Comparison of ENCODE assay signal across 9 mouse cellular contexts in genomic region chr6:30549231-30549761, GRCm38 (mm10). TPM values are rescaled to one million over a fixed set of nuclear protein-coding genes. Genes with fewer than 3 reads are reported as not detected.
DNase-seq lines count a peak whose midpoint lies in the region; ATAC-seq and TF ChIP-seq lines count a peak whose summit lies in the region.
"Had no signal": no experiment of that assay in that cellular context is flagged by ENCODE, and none has a peak within 500 bp of the region (broad histone marks: within the 10 kb centered on the region; RNA-seq: fewer than 3 reads in every experiment).

No protein-coding gene starts in this region.

- H3K9me3 ChIP-seq in ES-E14 (ENCODE audit: control insufficient read depth, insufficient read depth, low read depth, low read length), result no peaks in the 10 kb centered on the region
- no peaks in the 10 kb centered on the region; the same call in 1 of the 2 replicates for H3K9me3 ChIP-seq in forebrain, embryonic 16.5 days (ENCODE audit: control insufficient read depth, low read length)
- no peaks in the 10 kb centered on the region for H3K9me3 ChIP-seq in liver, embryonic 15.5 days (replicated peaks)

- no peak for ATAC-seq in forebrain, embryonic 16.5 days
- no peak for ATAC-seq in liver, embryonic 15.5 days (ENCODE audit: insufficient read depth)

- no peaks in the 10 kb centered on the region for H3K36me3 ChIP-seq in ES-E14 (ENCODE audit: control insufficient read depth, insufficient read depth, low read length, poor library complexity, severe bottlenecking)
- H3K36me3 ChIP-seq in forebrain, embryonic 16.5 days (ENCODE audit: control insufficient read depth, insufficient read depth), result no peaks in the 10 kb centered on the region
- H3K36me3 ChIP-seq in liver, embryonic 15.5 days (replicated peaks), result no peaks in the 10 kb centered on the region

- 12% methylated on average over 15 of the region's 15 CpGs for WGBS in forebrain, embryonic 16.5 days
- 14% methylated on average over 15 of the region's 15 CpGs for WGBS in liver, embryonic 15.5 days (ENCODE audit: insufficient replicate concordance)

- H3K4me2 ChIP-seq in forebrain, embryonic 16.5 days (ENCODE audit: low read length), result no peak overlapping the region
- peak overlapping the region; percentile 33 for H3K4me2 ChIP-seq in liver, embryonic 15.5 days

- H3K27ac ChIP-seq in ES-E14 (ENCODE audit: insufficient read depth, low read depth, low read length, poor library complexity, severe bottlenecking), result no peak overlapping the region
- peak overlapping the region; percentile 31 for H3K27ac ChIP-seq in forebrain, embryonic 16.5 days (ENCODE audit: low read length)
- H3K27ac ChIP-seq in liver, embryonic 15.5 days (replicated peaks), result 0 out of 2 replicates have a peak overlapping the region, but pooled peaks have one; percentile 9

- no peaks in the 10 kb centered on the region for H3K27me3 ChIP-seq in forebrain, embryonic 16.5 days (replicated peaks; ENCODE audit: control insufficient read depth, insufficient read depth, low read length)
- H3K27me3 ChIP-seq in liver, embryonic 15.5 days, result peaks cover 87% of the 10 kb centered on the region

- in situ Hi-C loops in ES-E14 (cut with MboI; ENCODE audit: low sequenced_read_pairs in 2 of 2, unreplicated experiment in 2 of 2), result no loop called here

- peaks cover 7 to 11% of the 10 kb centered on the region in 2 experiments; a peak in 3 of 4 replicates for H3K4me1 ChIP-seq in ES-E14 (ENCODE audit: control insufficient read depth in 2 of 2, insufficient read depth in 2 of 2, low read length in 2 of 2, poor library complexity in 1 of 2)
- H3K4me1 ChIP-seq in forebrain, embryonic 16.5 days (replicated peaks; ENCODE audit: control insufficient read depth, insufficient read depth, low read length), result peaks cover 57% of the 10 kb centered on the region
- H3K4me1 ChIP-seq in liver, embryonic 15.5 days (replicated peaks), result peaks cover 18% of the 10 kb centered on the region

- peak; percentile 62 to 66 for DNase-seq in cerebellum, postnatal 10 days
- DNase-seq in cerebellum, adult 9-11 months, result no peak
- no peak for DNase-seq in ES-E14 (ENCODE audit: low read depth, low spot score)
- DNase-seq in yolk sac, embryonic 10.5 days (ENCODE audit: low spot score), result peak; percentile 65
- DNase-seq in cerebellum, postnatal 4 days (ENCODE audit: low spot score in 2 of 2), result no peak
- no peak for DNase-seq in B cell, adult 2 months

- no peak overlapping the region for H3K4me3 ChIP-seq in ES-E14 (ENCODE audit: insufficient read depth in 1 of 2, low read depth in 1 of 2, low read length in 2 of 2, poor library complexity in 1 of 2, severe bottlenecking in 1 of 2)
- H3K4me3 ChIP-seq in forebrain, embryonic 16.5 days (replicated peaks; ENCODE audit: low read length), result no peak overlapping the region
- no peak overlapping the region for H3K4me3 ChIP-seq in liver, embryonic 15.5 days (replicated peaks)
- H3K4me3 ChIP-seq: erythroblast, embryonic 14.5 days had no signal

- H3K9ac ChIP-seq in ES-E14 (ENCODE audit: insufficient read depth, low read depth, low read length, poor library complexity, severe bottlenecking), result 0 out of 2 replicates have a peak overlapping the region, but pooled peaks have one; percentile 7
- H3K9ac ChIP-seq in forebrain, embryonic 16.5 days (replicated peaks; ENCODE audit: low read depth, low read length), result 0 out of 2 replicates have a peak overlapping the region, but pooled peaks have one; percentile 10
- H3K9ac ChIP-seq in liver, embryonic 15.5 days, result no peak overlapping the region

TF ChIP-seq in ES-E14, 5 proteins besides CTCF, POLR2A, EP300 and RAD21:
- TF ChIP-seq ZC3H11A (IDR thresholded peaks at IDR 0.05; ENCODE audit: borderline replicate concordance, low read depth, low read length) (no peak), CHD2 (IDR thresholded peaks at IDR 0.05; ENCODE audit: low read depth, low read length) (no peak), ZNF384 (IDR thresholded peaks at IDR 0.05; ENCODE audit: low read depth, low read length) (no peak), MAFK (IDR thresholded peaks at IDR 0.05; ENCODE audit: insufficient read depth, low read depth, low read length) (no peak), HCFC1 (IDR thresholded peaks at IDR 0.05; ENCODE audit: borderline replicate concordance, insufficient read depth, low read length) (no peak)

RNA-seq across cellular contexts. Expression of gene Cpa2, which starts 7.9 kb away (rescaled TPM):
- total RNA-seq in ES-E14 (2012; rRNA removed), result 1.6 and 1.7 TPM in 2 replicates
- 2.4 and 5.1 TPM in 2 replicates for polyA plus RNA-seq in forebrain, embryonic 16.5 days (2015; fragmentation: Nextera tagmentation; extraction: Ambion mirVana)
- 1.7 and 7.5 TPM in 2 replicates for polyA plus RNA-seq in liver, embryonic 15.5 days (2015; fragmentation: Nextera tagmentation; extraction: Ambion mirVana)
- polyA plus RNA-seq: erythroblast, embryonic 14.5 days had no signal

RNA-seq across cellular contexts. Expression of gene Cpa4, which starts 18.9 kb away (rescaled TPM):
- not detected in 2 replicates for total RNA-seq in ES-E14 (2012; rRNA removed)
- polyA plus RNA-seq in forebrain, embryonic 16.5 days (2015; fragmentation: Nextera tagmentation; extraction: Ambion mirVana), result 1.0 and 1.6 TPM in 2 replicates
- polyA plus RNA-seq in liver, embryonic 15.5 days (2015; fragmentation: Nextera tagmentation; extraction: Ambion mirVana), result 0.06 TPM in 1 of 2 replicates, not detected in the other
- polyA plus RNA-seq: erythroblast, embryonic 14.5 days had no signal

RNA-seq across cellular contexts. Expression of gene Ssmem1, which starts 39.6 kb away (rescaled TPM):
- total RNA-seq in ES-E14 (2012; rRNA removed), result 0.37 and 0.58 TPM in 2 replicates
- polyA plus RNA-seq in forebrain, embryonic 16.5 days (2015; fragmentation: Nextera tagmentation; extraction: Ambion mirVana), result not detected in 2 replicates
- polyA plus RNA-seq in liver, embryonic 15.5 days (2015; fragmentation: Nextera tagmentation; extraction: Ambion mirVana), result 0.14 and 0.21 TPM in 2 replicates
- polyA plus RNA-seq: erythroblast, embryonic 14.5 days had no signal

RNA-seq across cellular contexts. Expression of gene Tmem209, which starts 39.7 kb away (rescaled TPM):
- 104 and 138 TPM in 2 replicates for total RNA-seq in ES-E14 (2012; rRNA removed)
- polyA plus RNA-seq in forebrain, embryonic 16.5 days (2015; fragmentation: Nextera tagmentation; extraction: Ambion mirVana), result 34.4 and 34.8 TPM in 2 replicates
- 19.2 and 19.4 TPM in 2 replicates for polyA plus RNA-seq in liver, embryonic 15.5 days (2015; fragmentation: Nextera tagmentation; extraction: Ambion mirVana)

Comparison
In these comparisons a context has a peak if more than half of its experiments do, and no peak if none do; other contexts are left out.
1. DNase-seq: peak in cerebellum, postnatal 10 days (2 of 2) and yolk sac, embryonic 10.5 days (single experiment); none in cerebellum, adult 9-11 months (single experiment), ES-E14 (single experiment), cerebellum, postnatal 4 days (0 of 2) and B cell, adult 2 months (0 of 2).